ENCODE assay signal across 14 mouse cellular contexts in genomic region chr9:74324925-74325295, GRCm38 (mm10).
"Had no signal": no experiment of that assay in that cellular context is flagged by ENCODE, and none has a peak within 500 bp of the region (broad histone marks: within the 10 kb centered on the region; RNA-seq: fewer than 3 reads in every experiment).

No protein-coding gene starts in this region.

- H3K36me3 ChIP-seq: kidney, embryonic 15.5 days; limb, embryonic 10.5 days; midbrain, embryonic 12.5 days had no signal

- H3K4me3 ChIP-seq: kidney, embryonic 15.5 days; left cerebral cortex, adult 2 months; limb, embryonic 10.5 days; midbrain, embryonic 12.5 days had no signal

- H3K27me3 ChIP-seq: kidney, embryonic 15.5 days; midbrain, embryonic 12.5 days had no signal

- ATAC-seq: hindbrain, embryonic 16.5 days; inflammation-experienced regulatory T-cells, adult 6 months; midbrain, embryonic 16.5 days had no signal

- H3K9ac ChIP-seq: kidney, embryonic 15.5 days; midbrain, embryonic 12.5 days had no signal

- DNase-seq: kidney, adult 18-20 months; kidney, postnatal 14 days; lung, adult 2 months; lung, postnatal 10 days; thymus, adult 2 months; thymus, postnatal 25 days had no signal

- H3K9me3 ChIP-seq: kidney, embryonic 15.5 days; limb, embryonic 10.5 days; midbrain, embryonic 12.5 days had no signal

- H3K4me1 ChIP-seq: limb, embryonic 10.5 days; midbrain, embryonic 12.5 days had no signal

- H3K27ac ChIP-seq: kidney, embryonic 15.5 days; left cerebral cortex, adult 2 months; limb, embryonic 10.5 days; macrophage; midbrain, embryonic 12.5 days had no signal

- H3K4me2 ChIP-seq: kidney, embryonic 15.5 days; midbrain, embryonic 12.5 days had no signal
